Mouse (Mus musculus) monocyte, adult 5-6 weeks (primary cell): ENCODE results near the gene Zfp316. TPM values are rescaled to one million over a fixed set of nuclear protein-coding genes. Genes with fewer than 3 reads are reported as not detected.

ENCODE experiments used
- ATAC-seq: fragments of 153-309, 156-312 bp; replicated peaks from 2 replicates; pipeline ENCODE4 v1.8.0; 2017; ENCODE audit warnings: mild to moderate bottlenecking; ENCODE audit not compliant: low TSS enrichment, insufficient number of reproducible peaks, severe bottlenecking, poor library complexity, low FRiP score
- total RNA-seq: library from RNA; stranded (forward); fragments of 200-1000, 200-491, 200-594 nt; gene quantifications from 3 replicates; pipeline ENCODE4 v1.2.3, GENCODE M21; 2017

Gene Zfp316
- total RNA-seq = 1.4 to 2.9 TPM (median 1.9 TPM) in 3 replicates

- peak; percentile 49 for ATAC-seq
These were observed at the start of gene Zfp316 for GRCm38 (mm10) chr5:143269363-143270150. Zfp316 (minus strand) TSS chr5:143270022.

DNA sequence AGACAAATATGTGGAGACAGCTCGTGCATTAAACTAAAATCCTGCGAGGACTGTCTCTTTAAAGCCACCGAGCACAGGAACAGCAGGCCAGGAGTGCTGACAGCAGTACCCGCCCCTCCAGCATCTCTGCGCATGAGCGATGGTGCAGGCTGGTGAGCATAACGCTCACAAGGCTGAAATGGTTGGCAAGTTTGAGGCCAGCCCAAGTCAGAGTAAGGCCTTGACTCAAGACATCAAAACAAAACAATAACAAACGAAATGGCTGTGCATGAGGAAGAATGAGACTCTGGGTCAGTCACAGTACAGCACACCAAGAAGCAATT lies 47.4 kb upstream of the Zfp316 start:
- ATAC-seq = no peak

GRCm38 (mm10) chr5:143316605-143317287 lies 46.9 kb upstream of the Zfp316 start:
- ATAC-seq = no peak

DNA sequence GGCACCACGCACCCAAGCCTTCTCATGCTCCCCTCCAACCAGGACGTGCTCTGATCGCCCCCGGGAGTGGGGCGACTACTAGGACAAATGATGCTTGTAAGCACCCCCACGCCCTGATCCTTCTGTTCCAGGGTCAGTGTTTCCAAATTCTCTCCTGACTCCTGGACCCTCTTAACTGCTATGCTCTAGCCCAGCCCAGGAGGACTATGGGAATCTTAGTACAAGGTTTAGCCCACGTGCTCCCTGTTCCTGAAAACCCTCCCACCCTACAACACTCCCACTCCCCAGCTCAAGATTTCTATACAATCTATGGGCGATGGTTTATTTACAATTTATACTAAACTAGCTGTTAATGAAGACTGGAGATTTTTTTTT lies 45.7 kb upstream of the Zfp316 start:
- ATAC-seq = no peak

DNA sequence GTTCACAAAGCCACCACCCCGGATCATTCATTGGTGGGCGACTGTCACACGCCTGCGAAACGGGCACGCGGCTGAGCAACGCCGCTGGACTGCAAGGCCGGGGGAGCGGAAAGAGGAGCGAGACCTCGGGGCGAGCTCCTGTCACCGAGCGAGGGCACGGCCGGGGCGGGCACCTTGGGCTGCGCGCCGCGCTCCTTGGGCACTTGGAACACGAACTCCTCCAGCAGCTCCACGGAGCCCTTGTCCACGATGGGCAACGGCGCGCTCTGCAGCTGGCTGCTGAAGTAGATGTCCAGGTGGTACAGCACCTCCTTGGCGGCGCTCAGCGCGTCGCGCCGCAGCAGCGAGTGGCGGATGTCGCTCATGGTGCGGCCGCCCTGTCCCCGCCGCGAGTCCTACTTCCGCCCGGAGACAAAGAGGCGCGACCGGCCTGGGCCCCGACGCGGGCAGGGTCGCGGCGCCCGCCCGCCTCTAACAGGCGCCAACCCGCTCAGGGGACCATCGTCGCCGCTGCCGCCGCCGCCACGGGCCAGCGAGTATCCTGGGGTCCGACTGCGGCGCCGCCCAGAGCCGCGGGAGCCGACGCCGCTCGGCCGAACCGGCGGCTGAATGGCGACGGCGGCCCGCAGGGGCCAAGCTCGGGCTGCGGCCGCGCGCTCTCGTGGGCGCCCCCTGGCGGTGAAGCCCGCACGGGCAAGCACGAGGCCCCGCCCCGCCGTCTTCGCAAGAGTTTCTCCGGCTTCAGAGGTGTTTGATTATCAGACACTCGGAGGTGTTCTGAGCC lies 45.1 kb upstream of the Zfp316 start, which contains the start of gene E130309D02Rik:
Gene E130309D02Rik, minus strand, starts transcription at position 631 of the 784 bp plus-strand sequence.
- ATAC-seq = peak; percentile 57; the same call in 1 of the 2 replicates

GRCm38 (mm10) chr5:143314183-143314729 lies 44.4 kb upstream of the Zfp316 start:
- ATAC-seq = no peak

GRCm38 (mm10) chr5:143311886-143312285 lies 42.1 kb upstream of the Zfp316 start:
- peak; percentile 77 for ATAC-seq

DNA sequence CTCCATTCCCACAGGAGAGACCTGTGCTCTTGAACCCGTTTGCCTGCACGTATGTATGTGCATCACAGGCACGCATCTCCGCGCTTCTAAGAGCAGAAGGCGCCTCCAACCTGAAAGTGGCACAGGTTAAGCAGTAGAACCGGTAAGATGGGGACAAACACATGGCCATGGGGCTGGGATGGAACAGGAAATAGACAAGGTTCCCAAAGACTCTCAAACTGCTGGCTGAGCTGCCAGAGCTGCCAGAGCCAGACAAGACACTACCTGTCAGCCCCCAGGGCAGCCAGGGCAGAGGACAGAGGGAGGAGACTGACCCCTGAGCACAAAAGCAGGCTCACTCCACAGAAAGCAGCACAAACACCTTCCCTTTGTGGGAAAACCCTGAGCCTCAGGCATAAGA lies 40.1 kb upstream of the Zfp316 start:
- no peak for ATAC-seq

DNA sequence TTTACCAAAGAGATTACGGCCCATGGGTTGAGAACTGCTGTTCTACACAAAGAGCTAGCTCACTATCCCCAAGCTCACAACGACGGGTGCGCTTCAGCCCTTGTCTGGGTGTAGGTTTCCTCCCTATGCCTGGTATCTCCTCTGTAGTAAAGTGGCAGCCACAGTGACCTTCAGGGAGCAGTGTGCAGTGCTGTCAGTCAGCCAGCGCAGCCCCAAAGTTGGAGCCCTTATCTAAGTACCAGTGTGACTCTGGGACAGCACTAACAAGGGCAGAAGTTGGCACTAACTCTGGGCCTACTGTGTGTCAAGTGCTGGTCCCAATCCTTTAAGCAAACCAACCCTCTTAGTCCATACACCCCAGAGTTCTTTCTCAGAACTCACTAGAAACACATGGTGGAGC lies 39.0 kb upstream of the Zfp316 start:
- ATAC-seq = no peak

GRCm38 (mm10) chr5:143304251-143304650 lies 34.4 kb upstream of the Zfp316 start:
- ATAC-seq = no peak

DNA sequence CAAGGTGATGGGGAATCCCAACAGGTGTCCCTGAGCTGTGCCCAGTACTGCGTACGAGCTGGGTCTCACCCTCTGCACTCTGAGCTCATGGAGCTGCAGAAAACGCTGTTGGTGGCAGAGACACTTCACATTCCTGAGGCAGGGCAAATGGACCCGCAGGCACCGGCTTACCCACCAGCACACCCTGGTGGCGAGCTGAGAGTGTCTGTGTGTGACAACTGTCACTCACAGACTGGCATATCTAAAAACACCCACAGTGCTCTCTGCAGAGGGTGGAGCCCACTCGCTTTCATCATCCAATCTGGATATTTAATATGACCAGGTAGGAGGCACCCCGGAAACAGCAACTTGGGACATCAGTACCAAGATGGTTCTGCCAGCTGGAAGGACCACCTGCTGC lies 31.5 kb upstream of the Zfp316 start:
- ATAC-seq = no peak

DNA sequence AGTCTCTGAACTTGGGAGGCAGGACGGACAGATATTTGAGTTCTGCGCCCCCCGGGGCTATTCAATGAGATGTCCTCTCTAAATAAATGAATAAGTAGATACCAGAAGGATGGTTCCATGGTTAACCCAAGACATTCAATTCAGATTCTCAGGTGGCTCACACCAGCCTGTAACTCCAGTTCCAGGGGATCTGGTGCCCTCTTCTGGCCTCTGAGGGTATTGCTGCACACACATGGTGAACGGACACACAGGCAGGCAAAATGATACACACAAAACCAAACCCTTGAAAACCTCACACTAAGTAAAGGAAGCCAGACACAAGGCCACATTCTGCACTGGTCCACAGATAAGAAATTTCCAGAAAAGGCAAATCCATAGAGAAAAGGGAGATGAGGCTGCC lies 29.9 kb upstream of the Zfp316 start:
- no peak for ATAC-seq

DNA sequence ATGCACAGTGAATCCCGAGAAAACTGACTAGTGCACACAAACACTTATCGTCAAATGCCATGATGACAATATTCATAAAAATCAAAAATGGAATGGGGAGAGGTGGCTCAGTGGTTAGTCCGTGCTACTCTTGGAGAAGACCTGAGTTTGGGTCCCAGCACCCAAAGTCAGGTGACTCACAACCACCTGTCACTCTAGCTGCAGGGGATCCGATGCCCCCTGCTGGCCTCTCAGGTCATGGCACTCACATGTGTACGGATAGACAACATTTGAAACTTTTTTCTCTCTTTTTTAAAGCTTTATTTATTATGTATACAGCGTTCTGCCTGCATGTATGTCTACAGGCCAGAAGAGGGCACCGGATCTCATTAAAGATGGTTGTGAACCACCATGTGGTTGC lies 28.6 kb upstream of the Zfp316 start:
- no peak for ATAC-seq

DNA sequence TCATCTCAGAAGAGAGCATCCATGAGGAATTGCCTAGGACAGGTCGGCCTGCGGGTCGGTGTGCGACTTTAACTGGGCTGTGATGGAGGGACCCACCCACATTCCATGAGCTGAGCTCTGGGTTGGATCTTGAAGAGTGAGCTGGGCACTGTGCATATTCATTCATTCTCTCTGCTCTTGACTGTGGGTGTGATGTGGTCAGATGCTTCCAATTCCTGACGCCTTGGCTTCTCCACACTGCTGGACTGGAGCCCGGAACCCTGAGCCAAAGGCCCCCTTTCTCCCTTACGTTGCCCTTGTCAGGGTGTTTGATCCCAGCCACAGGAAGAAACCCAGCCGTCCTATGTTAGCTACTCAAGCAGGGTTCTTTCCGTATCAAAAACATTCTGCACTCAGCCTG lies 28.2 kb upstream of the Zfp316 start:
- no peak for ATAC-seq

DNA sequence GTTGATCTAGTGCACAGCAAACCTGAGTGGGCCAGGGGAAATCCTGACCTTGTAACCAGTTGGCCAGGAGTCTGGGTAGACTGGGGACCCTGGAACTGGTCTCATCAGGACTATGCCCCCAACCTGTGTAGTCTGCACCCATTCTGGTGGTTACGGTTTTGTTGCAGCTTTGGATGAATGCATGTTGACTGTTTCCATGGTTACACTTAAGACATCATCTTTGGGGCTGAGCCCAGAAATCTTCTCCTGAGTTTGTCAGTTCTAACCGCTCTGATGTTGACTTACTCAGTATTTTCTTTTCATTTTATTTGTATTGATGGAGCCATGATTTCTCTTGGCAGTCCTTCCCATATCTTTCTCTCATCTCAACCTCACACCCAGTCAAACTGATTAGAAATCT lies 25.5 kb upstream of the Zfp316 start:
- no peak for ATAC-seq

GRCm38 (mm10) chr5:143294862-143295261 lies 25.0 kb upstream of the Zfp316 start:
- no peak for ATAC-seq

DNA sequence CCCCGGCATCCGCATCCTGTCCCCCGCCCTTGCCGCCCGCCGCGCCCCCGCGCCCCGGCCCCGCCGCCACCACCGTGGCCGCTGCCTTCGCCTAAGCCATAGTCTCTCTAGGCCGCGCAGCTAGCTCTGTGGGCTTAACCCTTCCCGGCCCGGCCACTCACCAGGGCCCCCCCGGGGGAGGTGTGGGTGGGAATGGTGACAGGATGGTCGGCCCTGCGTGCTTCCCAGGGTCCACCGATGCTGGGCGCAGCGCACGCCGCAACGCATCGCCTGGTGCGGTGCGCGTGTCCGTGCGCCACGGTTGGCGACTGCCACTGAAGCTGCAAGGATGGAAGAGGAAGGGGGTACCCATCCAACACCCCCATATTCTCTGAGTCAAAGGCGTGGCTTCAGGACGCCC lies 23.6 kb upstream of the Zfp316 start, which contains the start of gene Zfp853:
Gene Zfp853, minus strand, starts transcription at position 220 of the 400 bp plus-strand sequence.
- no peak for ATAC-seq

- ATAC-seq = no peak
These were observed 23.1 kb upstream of the Zfp316 start for GRCm38 (mm10) chr5:143292879-143293278.

DNA sequence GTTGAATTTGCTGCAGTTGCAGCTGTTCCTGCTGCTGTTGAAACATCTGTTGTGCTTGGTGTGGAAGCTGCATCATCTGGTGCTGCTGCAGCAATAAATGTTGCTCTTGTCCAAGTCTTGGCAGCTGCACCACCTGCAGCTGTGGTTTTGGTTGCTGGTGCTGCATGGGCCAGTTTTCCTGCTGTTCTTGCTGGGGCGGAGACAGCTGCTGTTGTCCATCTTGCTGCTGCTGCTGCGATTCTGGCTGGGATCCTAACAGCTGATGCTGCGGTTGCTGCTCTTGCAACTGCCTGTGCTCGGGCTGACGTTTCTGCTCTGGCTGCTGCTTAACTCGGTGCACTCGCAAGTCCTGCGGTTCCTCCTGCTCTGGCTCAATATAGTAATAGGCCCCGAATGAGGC lies 19.5 kb upstream of the Zfp316 start:
- no peak for ATAC-seq
